Mouse (Mus musculus): ENCODE measurements around the gene Sypl2.

Gene Sypl2

GRCm38 (mm10) chr3:108178756-108179715 is 47.4 kb downstream of the Sypl2 start:
- no peak for DNase-seq (ENCODE audit: low read depth, low spot score)

GRCm38 (mm10) chr3:108174672-108175531 is 51.5 kb downstream of the Sypl2 start:
- no peak for DNase-seq (ENCODE audit: low read depth, low spot score)

GRCm38 (mm10) chr3:108169199-108169598 is 57.2 kb downstream of the Sypl2 start:
- DNase-seq (ENCODE audit: low read depth, low spot score): no peak

- no peak for DNase-seq (ENCODE audit: low read depth, low spot score)
Observed at GRCm38 (mm10) chr3:108167499-108167898, 58.9 kb downstream of the Sypl2 start.

GRCm38 (mm10) chr3:108166486-108167211 is 59.8 kb downstream of the Sypl2 start:
- no peak for DNase-seq (ENCODE audit: low read depth, low spot score)

GRCm38 (mm10) chr3:108165532-108166315 is 60.7 kb downstream of the Sypl2 start:
- DNase-seq (ENCODE audit: low read depth, low spot score): no peak

GRCm38 (mm10) chr3:108164807-108165206 is 61.6 kb downstream of the Sypl2 start:
- DNase-seq (ENCODE audit: low read depth, low spot score): peak; percentile 85

- no peak for DNase-seq (ENCODE audit: low read depth, low spot score)
Observed at GRCm38 (mm10) chr3:108164091-108164490, 62.4 kb downstream of the Sypl2 start.
